Mouse (Mus musculus) adrenal gland, postnatal 14 days (tissue): ENCODE results near the gene Vmn2r107. TPM values are rescaled to one million over a fixed set of nuclear protein-coding genes. Genes with fewer than 3 reads are reported as not detected.

Source experiments
- DNase-seq: peaks from one replicate; pipeline ENCODE4 v3.0.0; 2021; ENCODE audit warnings: mixed read lengths
- long read RNA-seq, 2 experiments: library from polyadenylated mRNA; stranded (forward); transcript quantifications; one replicate each; pipeline ENCODE4 v2.0.0; 2021
- total RNA-seq: library from RNA; stranded (reverse); gene quantifications from 2 replicates; pipeline ENCODE4 v1.2.3, GENCODE M21; 2021

Gene Vmn2r107
- not detected in 2 replicates for total RNA-seq
- long read RNA-seq, experiment 1: 0 reads
- long read RNA-seq, experiment 2: 0 reads

DNA sequence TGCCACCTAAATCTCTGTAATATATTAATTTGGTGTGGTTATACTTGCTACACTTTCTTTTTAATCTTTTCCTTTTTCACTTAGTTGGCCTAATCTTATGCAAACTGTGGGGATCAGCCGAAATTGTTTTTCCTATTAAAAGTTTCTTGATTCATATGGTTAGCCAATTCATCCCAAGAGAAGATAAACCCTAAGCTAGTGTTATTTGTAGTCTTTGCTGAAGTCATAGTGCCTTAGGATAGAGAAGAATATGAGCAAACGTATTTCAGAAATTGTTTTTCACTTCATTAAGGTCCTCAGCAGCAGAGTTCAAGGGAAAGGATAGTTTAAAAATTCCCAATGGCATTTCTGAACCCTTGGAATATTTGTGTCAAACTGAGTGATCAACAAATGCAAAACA, at the start of gene Vmn2r107:
Gene Vmn2r107, plus strand, starts transcription at position 301 of the 400 bp plus-strand sequence.
- DNase-seq: no peak

DNA sequence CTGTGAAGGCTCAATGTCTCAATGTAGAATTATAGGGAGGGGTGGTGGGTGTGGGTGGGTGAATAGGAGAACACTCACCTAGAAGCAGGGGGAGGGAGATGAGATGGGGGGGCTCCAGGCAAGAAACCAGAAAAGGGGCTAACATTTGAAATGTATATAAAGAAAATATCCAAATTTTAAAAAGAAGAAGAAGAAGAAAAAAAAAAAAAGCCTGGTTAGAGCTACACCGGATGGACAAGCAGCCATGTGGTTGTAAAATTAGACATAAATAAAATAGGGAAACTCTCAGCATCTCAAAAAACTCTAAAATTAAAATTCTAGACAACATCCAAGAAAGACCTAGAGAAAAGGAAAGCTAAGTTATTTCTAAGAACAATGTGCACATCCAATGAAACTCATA, 39.3 kb upstream of the Vmn2r107 start:
- DNase-seq: no peak

DNA sequence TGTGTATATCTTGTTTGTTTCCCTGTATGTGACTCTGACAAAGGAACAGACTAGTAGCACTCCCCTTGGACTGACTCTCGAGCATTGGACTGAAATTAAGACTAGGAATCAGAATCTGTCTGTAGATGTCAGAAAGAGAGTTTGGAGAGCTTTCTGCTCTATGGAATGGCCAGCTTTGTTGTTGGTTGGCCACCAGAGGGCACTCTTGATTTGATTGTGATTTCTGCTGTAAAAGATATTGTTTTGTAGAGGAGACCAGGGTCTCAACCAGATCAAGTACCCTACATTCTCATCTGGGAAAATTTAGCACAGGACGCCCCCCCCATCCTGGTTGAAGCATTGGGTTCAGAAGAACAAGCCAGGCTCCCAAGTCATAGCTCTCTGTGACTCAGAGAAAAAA, 54.1 kb downstream of the Vmn2r107 start:
- DNase-seq: no peak

DNA sequence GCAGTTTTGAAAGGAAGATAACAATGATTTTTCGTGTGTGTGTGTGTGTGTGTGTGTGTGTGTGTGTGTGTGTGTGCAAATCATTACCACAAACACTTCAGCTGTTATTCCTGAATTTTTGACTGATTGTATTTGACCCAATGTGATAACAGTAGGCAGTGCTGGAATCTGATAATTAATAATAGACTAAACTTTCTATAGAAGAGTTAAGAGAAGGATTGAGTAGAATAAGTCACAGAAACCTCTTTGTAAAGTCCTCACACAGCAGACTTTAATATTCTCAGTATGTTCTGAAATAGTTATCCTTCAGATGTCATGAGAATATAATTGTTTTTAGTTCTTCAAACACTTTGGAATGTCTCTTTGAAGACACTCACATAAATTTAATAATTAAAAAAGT, 68.8 kb downstream of the Vmn2r107 start, which contains the start of gene Vmn1r224:
Gene Vmn1r224, plus strand, starts transcription at position 301 of the 400 bp plus-strand sequence.
- no peak for DNase-seq

Other genes with a start within 250 kb of the Vmn2r107 start
- gene Fpr-rs7, start 231.0 kb upstream of the Vmn2r107 start, total RNA-seq: not detected in 2 replicates
- gene Fpr-rs6, start 162.1 kb upstream of the Vmn2r107 start, total RNA-seq: not detected in 2 replicates
- not detected in 2 replicates for gene Vmn2r105, start 110.2 kb upstream of the Vmn2r107 start, total RNA-seq
- gene Vmn2r106, start 59.7 kb upstream of the Vmn2r107 start, total RNA-seq: not detected in 2 replicates
- not detected in 2 replicates for gene Vmn1r224, start 68.9 kb downstream of the Vmn2r107 start, total RNA-seq
- not detected in 2 replicates for gene Vmn2r108, start 136.1 kb downstream of the Vmn2r107 start, total RNA-seq
- not detected in 2 replicates for gene Vmn1r225, start 152.9 kb downstream of the Vmn2r107 start, total RNA-seq
- not detected in 2 replicates for gene Vmn2r109, start 219.5 kb downstream of the Vmn2r107 start, total RNA-seq